Mouse (Mus musculus) embryonic facial prominence, embryonic 13.5 days (tissue): ENCODE results near the gene Mier2. TPM values are rescaled to one million over a fixed set of nuclear protein-coding genes. Genes with fewer than 3 reads are reported as not detected.

Experiments
- ATAC-seq: fragments of 200-750 bp; cut with Nextera tagmentation; 2 replicates; pipeline ENCODE4 v1.8.0; 2017; ENCODE audit warnings: low read depth; ENCODE audit not compliant: insufficient number of reproducible peaks, insufficient read depth, low FRiP score, low TSS enrichment
- H3K27ac ChIP-seq: fragments of 300-500 bp; sonication (generic); 2 replicates; pipeline ENCODE4 v1.5.1; 2015; ENCODE audit warnings: moderate library complexity, mild to moderate bottlenecking, inconsistent platforms
- H3K27me3 ChIP-seq: fragments of 300-500 bp; sonication (generic); 2 replicates; pipeline ENCODE4 v1.6.1; 2015; ENCODE audit warnings: mild to moderate bottlenecking, inconsistent platforms
- H3K36me3 ChIP-seq: fragments of 300-500 bp; sonication (generic); 2 replicates; pipeline ENCODE4 v1.6.1; 2015; ENCODE audit warnings: mild to moderate bottlenecking, inconsistent platforms
- H3K4me1 ChIP-seq: fragments of 300-500 bp; sonication (generic); 2 replicates; pipeline ENCODE4 v1.6.1; 2015; ENCODE audit warnings: inconsistent platforms
- H3K4me2 ChIP-seq: fragments of 300-500 bp; sonication (generic); 2 replicates; pipeline ENCODE4 v1.6.1; 2015; ENCODE audit warnings: moderate library complexity, mild to moderate bottlenecking, inconsistent platforms
- H3K4me3 ChIP-seq: fragments of 300-500 bp; sonication (generic); 2 replicates; pipeline ENCODE4 v1.5.1; 2015; ENCODE audit warnings: mild to moderate bottlenecking, inconsistent platforms
- H3K9ac ChIP-seq: fragments of 300-500 bp; sonication (generic); 2 replicates; pipeline ENCODE4 v1.6.1; 2015; ENCODE audit warnings: mild to moderate bottlenecking, inconsistent platforms
- H3K9me3 ChIP-seq: fragments of 300-500 bp; sonication (generic); 2 replicates; pipeline ENCODE4 v1.6.1; 2016; ENCODE audit warnings: inconsistent platforms
- WGBS: fragments of 180-500 bp; shearing (Covaris S2); methylation state at CpG from one replicate; pipeline ENCODE4 v1.1.7; 2015; ENCODE audit warnings: mixed read lengths; 5-methylcytosine and 5-hydroxymethylcytosine counted together
- polyA plus RNA-seq: library from polyadenylated mRNA; unstranded; fragments of >200 nt; fragmentation: Nextera tagmentation; extraction: Ambion mirVana; gene quantifications from 2 replicates; pipeline ENCODE4 v1.2.1, GENCODE M21; 2015

The Mier2 gene
- polyA plus RNA-seq, 1 experiment from 2014 or later: 73.6 TPM

GRCm38 (mm10) chr10:79585136-79585535, 30.1 kb upstream of the Mier2 start:
- Histone ChIP-seq H3K36me3 (no peaks in the 10 kb centered on the region), H3K27ac (no peak overlapping the region), H3K9ac (no peak overlapping the region), H3K4me2 (no peak overlapping the region), H3K27me3 (no peaks in the 10 kb centered on the region), H3K9me3 (no peaks in the 10 kb centered on the region), H3K4me3 (no peak overlapping the region), H3K4me1 (no peaks in the 10 kb centered on the region)
- no peak for ATAC-seq
- WGBS: 91% methylated on average over 6 of the region's 6 CpGs

DNA sequence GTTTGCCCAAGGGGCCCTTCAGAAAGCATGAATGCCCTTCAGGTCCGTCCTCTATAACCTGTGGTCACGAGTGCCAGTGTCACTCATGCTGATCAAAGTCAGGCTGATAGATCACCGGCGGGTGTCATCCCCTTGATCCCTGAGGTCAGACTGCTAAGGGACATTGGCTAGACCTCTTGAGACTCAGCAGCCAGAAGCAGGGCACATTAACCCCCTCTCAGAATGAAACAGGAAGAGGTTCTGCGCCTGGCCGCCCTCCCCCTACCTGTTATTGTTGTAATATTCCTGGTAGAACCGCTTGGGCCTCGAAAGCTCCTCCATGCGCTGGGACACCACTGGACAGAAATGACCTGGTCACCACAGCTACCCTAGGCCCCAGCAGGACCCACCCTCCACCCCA, 29.4 kb upstream of the Mier2 start:
- 82% methylated on average over 9 of the region's 9 CpGs for WGBS
- Histone ChIP-seq H3K27ac (no peak overlapping the region), H3K4me1 (no peaks in the 10 kb centered on the region), H3K4me3 (no peak overlapping the region), H3K9ac (no peak overlapping the region), H3K36me3 (no peaks in the 10 kb centered on the region), H3K9me3 (no peaks in the 10 kb centered on the region), H3K27me3 (0 out of 2 replicates have a peak, but pooled peaks cover 3% of the 10 kb centered on the region), H3K4me2 (no peak overlapping the region)
- no peak for ATAC-seq

DNA sequence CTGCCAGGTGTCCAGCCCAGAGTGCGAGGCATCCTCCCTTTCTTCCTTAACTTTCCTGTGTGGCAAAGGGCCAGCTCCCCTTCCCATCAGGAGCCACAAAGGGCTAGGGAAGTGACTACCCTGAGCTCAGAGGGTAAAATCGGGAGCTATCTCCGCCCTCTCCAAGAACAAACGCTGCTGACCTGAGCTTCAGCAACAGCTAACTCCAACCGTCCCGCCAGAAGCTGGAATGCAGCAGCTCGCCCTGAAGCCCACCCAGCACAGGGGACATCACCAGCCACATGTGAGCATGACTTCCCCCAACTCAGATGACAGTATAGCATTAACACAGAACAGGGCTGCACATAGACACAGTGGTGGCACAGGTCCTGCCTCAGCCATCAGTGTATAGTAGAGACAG, 29.0 kb upstream of the Mier2 start:
- Histone ChIP-seq H3K4me3 (no peak overlapping the region), H3K36me3 (no peaks in the 10 kb centered on the region), H3K4me1 (no peaks in the 10 kb centered on the region), H3K9ac (no peak overlapping the region), H3K9me3 (no peaks in the 10 kb centered on the region), H3K27ac (no peak overlapping the region), H3K27me3 (0 out of 2 replicates have a peak, but pooled peaks cover 3% of the 10 kb centered on the region), H3K4me2 (no peak overlapping the region)
- no peak for ATAC-seq
- WGBS: 62% methylated on average over 7 of the region's 7 CpGs

GRCm38 (mm10) chr10:79581501-79581900, 26.5 kb upstream of the Mier2 start:
- no peaks in the 10 kb centered on the region for H3K36me3 ChIP-seq
- WGBS: 89% methylated on average over 8 of the region's 8 CpGs
- H3K9me3 ChIP-seq: no peaks in the 10 kb centered on the region
- no peak overlapping the region for H3K4me3 ChIP-seq
- no peak overlapping the region for H3K4me2 ChIP-seq
- no peak for ATAC-seq
- no peak overlapping the region for H3K27ac ChIP-seq
- H3K4me1 ChIP-seq: no peaks in the 10 kb centered on the region
- no peak overlapping the region for H3K9ac ChIP-seq
- H3K27me3 ChIP-seq: 0 out of 2 replicates have a peak, but pooled peaks cover 3% of the 10 kb centered on the region

DNA sequence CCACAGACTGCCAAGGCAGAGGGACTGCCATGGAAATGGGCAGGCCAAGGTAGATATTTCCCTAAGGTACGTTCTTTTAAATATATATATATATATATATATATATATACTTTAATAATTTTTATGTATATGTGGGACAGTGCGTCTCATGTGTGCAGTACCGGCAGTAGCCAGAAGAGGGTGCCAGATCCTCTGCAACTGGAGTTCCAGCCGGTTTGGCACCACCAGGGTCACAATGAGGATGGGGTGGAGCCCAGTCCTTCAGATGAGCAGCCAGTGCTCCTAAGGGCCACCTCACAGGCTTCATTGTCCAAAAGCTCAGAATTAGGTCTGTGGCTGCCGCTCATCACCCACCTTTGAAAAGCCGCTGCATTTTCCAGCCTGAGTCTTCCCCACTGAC, 25.8 kb upstream of the Mier2 start:
- H3K9me3 ChIP-seq: no peaks in the 10 kb centered on the region
- no peak overlapping the region for H3K4me2 ChIP-seq
- 0 out of 2 replicates have a peak, but pooled peaks cover 3% of the 10 kb centered on the region for H3K27me3 ChIP-seq
- 36% methylated on average over 6 of the region's 6 CpGs for WGBS
- H3K27ac ChIP-seq: no peak overlapping the region
- no peak for ATAC-seq
- H3K9ac ChIP-seq: no peak overlapping the region
- no peak overlapping the region for H3K4me3 ChIP-seq
- no peaks in the 10 kb centered on the region for H3K36me3 ChIP-seq
- no peaks in the 10 kb centered on the region for H3K4me1 ChIP-seq

DNA sequence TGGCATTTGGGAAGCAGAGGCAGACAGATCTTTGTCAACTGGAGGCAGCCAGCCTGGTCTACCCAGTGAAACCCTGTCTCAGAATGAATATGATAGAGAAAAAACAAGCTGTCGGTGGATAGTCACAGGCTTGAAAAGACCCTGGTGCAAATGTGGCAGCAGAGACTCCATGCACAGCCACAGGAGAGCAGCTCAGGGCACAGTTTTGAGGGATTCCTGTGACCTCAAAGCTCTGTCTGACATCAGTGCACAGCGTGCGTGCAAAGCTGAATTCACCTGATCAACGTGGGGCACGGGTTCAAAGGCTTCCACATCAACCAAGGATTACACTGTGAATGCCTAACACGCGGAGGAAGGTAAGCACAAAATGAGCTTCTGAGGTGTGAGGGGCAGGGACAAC, 25.4 kb upstream of the Mier2 start:
- Histone ChIP-seq H3K4me2 (no peak overlapping the region), H3K4me1 (no peaks in the 10 kb centered on the region), H3K4me3 (no peak overlapping the region), H3K9me3 (no peaks in the 10 kb centered on the region), H3K27me3 (0 out of 2 replicates have a peak, but pooled peaks cover 3% of the 10 kb centered on the region), H3K36me3 (no peaks in the 10 kb centered on the region), H3K9ac (no peak overlapping the region), H3K27ac (no peak overlapping the region)
- 63% methylated on average over 7 of the region's 7 CpGs for WGBS
- no peak for ATAC-seq

DNA sequence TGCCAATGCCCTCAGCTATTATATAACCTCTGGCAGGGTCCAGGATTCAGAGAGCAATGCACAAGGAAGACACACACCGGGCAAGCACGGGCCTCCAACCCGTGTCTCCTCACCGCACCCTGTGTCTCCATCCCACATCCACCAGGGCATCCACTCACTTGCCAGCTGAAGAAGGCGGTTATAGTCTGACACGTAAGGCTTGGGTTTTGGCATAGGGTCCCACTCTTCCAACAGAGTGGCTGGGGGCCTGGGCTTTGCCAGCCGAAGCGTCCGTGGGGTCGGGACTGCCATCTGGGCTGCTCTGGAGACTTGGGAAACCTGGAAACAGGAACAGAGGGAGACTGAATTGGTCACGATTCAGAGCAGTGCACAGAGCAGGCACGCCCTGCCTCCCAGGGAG, 24.8 kb upstream of the Mier2 start:
- Histone ChIP-seq H3K36me3 (no peaks in the 10 kb centered on the region), H3K27me3 (0 out of 2 replicates have a peak, but pooled peaks cover 3% of the 10 kb centered on the region), H3K4me1 (no peaks in the 10 kb centered on the region), H3K9ac (no peak overlapping the region), H3K9me3 (no peaks in the 10 kb centered on the region), H3K4me3 (no peak overlapping the region), H3K4me2 (no peak overlapping the region), H3K27ac (no peak overlapping the region)
- WGBS: 76% methylated on average over 12 of the region's 12 CpGs
- ATAC-seq: no peak

GRCm38 (mm10) chr10:79578891-79579290, 23.9 kb upstream of the Mier2 start:
- WGBS: 78% methylated on average over 7 of the region's 7 CpGs
- no peak overlapping the region for H3K4me2 ChIP-seq
- H3K4me1 ChIP-seq: no peaks in the 10 kb centered on the region
- H3K4me3 ChIP-seq: no peak overlapping the region
- H3K36me3 ChIP-seq: no peaks in the 10 kb centered on the region
- H3K9me3 ChIP-seq: no peaks in the 10 kb centered on the region
- no peak overlapping the region for H3K9ac ChIP-seq
- no peak for ATAC-seq
- no peak overlapping the region for H3K27ac ChIP-seq
- 0 out of 2 replicates have a peak, but pooled peaks cover 3% of the 10 kb centered on the region for H3K27me3 ChIP-seq

DNA sequence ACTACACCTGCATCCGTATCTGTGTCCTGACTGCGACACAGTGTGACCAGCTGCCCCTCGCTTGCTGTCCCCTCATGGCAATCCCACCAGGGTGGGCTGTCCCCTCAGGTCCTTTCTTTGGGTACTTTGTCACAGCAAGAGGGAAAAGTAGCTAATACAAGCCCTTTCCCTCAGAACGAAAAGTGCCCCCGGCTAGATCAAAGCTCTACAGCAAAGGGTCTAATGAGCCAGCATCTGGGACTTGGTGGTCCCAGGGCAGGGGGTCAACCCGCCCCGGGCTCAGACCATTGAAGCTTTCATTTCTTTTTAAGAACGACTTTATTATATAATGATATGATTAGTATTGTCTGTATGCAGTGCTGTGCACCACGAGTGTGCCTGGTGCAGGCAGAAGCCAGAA, 23.3 kb upstream of the Mier2 start:
- Histone ChIP-seq H3K27me3 (0 out of 2 replicates have a peak, but pooled peaks cover 3% of the 10 kb centered on the region), H3K36me3 (no peaks in the 10 kb centered on the region), H3K9me3 (no peaks in the 10 kb centered on the region), H3K4me2 (no peak overlapping the region), H3K4me3 (no peak overlapping the region), H3K27ac (no peak overlapping the region), H3K4me1 (no peaks in the 10 kb centered on the region), H3K9ac (no peak overlapping the region)
- no peak for ATAC-seq
- WGBS: 35% methylated on average over 9 of the region's 9 CpGs

GRCm38 (mm10) chr10:79577376-79577775, 22.4 kb upstream of the Mier2 start:
- ATAC-seq: no peak
- Histone ChIP-seq H3K27ac (no peak overlapping the region), H3K27me3 (0 out of 2 replicates have a peak, but pooled peaks cover 3% of the 10 kb centered on the region), H3K4me3 (no peak overlapping the region), H3K9ac (no peak overlapping the region), H3K4me1 (no peaks in the 10 kb centered on the region), H3K4me2 (no peak overlapping the region), H3K9me3 (no peaks in the 10 kb centered on the region), H3K36me3 (no peaks in the 10 kb centered on the region)
- WGBS: 74% methylated on average over 4 of the region's 4 CpGs

DNA sequence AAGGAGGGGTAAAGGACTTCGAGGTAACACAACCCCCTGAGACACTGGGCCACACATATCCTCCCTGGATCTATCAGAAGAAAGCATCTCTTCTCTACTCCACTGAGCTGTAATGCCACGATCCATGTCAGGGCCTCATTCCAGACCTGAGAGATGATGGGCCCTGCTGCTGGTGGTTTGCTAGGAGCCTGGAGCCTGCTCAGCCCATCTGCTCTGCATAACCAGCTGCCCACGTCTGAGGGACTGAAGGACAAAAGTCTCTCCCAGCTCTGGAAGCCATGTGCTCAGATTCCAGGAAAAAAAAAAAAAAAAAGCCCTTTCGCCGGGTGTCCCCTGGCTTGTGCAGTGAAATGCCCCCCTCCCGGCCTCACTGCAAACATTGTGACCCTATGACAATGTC, 20.8 kb upstream of the Mier2 start:
- Histone ChIP-seq H3K9ac (no peak overlapping the region), H3K4me1 (no peaks in the 10 kb centered on the region), H3K9me3 (no peaks in the 10 kb centered on the region), H3K4me3 (no peak overlapping the region), H3K27me3 (0 out of 2 replicates have a peak, but pooled peaks cover 3% of the 10 kb centered on the region), H3K36me3 (no peaks in the 10 kb centered on the region), H3K4me2 (no peak overlapping the region), H3K27ac (no peak overlapping the region)
- ATAC-seq: no peak
- WGBS: 71% methylated on average over 6 of the region's 6 CpGs

GRCm38 (mm10) chr10:79574796-79575195, 19.8 kb upstream of the Mier2 start:
- 0 out of 2 replicates have a peak, but pooled peaks cover 1% of the 10 kb centered on the region for H3K27me3 ChIP-seq
- no peak overlapping the region for H3K4me2 ChIP-seq
- H3K36me3 ChIP-seq: no peaks in the 10 kb centered on the region
- no peak overlapping the region for H3K4me3 ChIP-seq
- ATAC-seq: no peak
- H3K4me1 ChIP-seq: no peaks in the 10 kb centered on the region
- no peak overlapping the region for H3K9ac ChIP-seq
- no peak overlapping the region for H3K27ac ChIP-seq
- no peaks in the 10 kb centered on the region for H3K9me3 ChIP-seq
- WGBS: 83% methylated on average over 6 of the region's 6 CpGs

DNA sequence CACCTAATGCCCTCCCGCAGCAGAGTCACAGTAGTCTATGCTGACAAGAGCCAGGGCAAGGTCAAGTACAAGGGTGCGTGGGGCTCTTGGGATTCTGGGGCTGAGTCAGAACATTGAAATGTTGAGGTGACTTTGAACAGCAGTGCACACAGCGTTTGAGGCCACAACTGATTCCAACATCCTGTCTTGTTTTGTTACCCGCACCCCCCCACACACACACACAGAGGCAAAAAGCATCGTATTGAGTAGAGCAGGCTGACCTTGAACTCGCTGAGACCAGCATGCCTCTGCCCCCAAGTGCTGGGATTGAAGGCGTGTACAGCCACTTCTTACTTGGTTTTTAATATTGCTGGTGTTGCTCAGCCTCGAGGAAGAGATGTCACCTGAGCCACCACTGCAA, 19.4 kb upstream of the Mier2 start:
- Histone ChIP-seq H3K27me3 (no peaks in the 10 kb centered on the region), H3K4me1 (no peaks in the 10 kb centered on the region), H3K9me3 (no peaks in the 10 kb centered on the region), H3K36me3 (no peaks in the 10 kb centered on the region), H3K27ac (no peak overlapping the region), H3K4me2 (no peak overlapping the region), H3K9ac (no peak overlapping the region), H3K4me3 (no peak overlapping the region)
- no peak for ATAC-seq
- 81% methylated on average over 8 of the region's 8 CpGs for WGBS
